Mouse (Mus musculus) E14TG2a.4 (cell line): ENCODE data around the gene Ntsr1.

ENCODE experiments used
- H3K27me3 ChIP-seq: 2 replicates; pipeline ENCODE4 v1.6.1; 2014; ENCODE audit warnings: low read length, control low read depth; ENCODE audit not compliant: insufficient read depth
- H3K36me3 ChIP-seq: 2 replicates; pipeline ENCODE4 v1.6.1; 2014; ENCODE audit warnings: low read length, control low read depth; ENCODE audit not compliant: insufficient read depth
- H3K4me1 ChIP-seq: replicated peaks from 2 replicates; pipeline ENCODE4 v1.6.1; 2014; ENCODE audit warnings: low read depth, low read length, control low read depth
- H3K4me3 ChIP-seq: replicated peaks from 2 replicates; pipeline ENCODE4 v1.5.1; 2014; ENCODE audit warnings: mild to moderate bottlenecking, low read length
- H3K9me3 ChIP-seq: 2 replicates; pipeline ENCODE4 v1.6.1; 2014; ENCODE audit warnings: low read length, control low read depth
- CTCF ChIP-seq: conservative IDR thresholded peaks from 2 replicates; pipeline ENCODE4 v1.5.1; 2014; ENCODE audit warnings: low read length
- NANOG ChIP-seq: IDR thresholded peaks from 2 replicates; pipeline ENCODE4 v1.6.1; 2014; ENCODE audit warnings: borderline replicate concordance, low read length, mixed read lengths
- POU5F1 ChIP-seq: IDR thresholded peaks from 2 replicates; pipeline ENCODE4 v1.6.1; 2014; ENCODE audit warnings: low read length, borderline replicate concordance

Gene Ntsr1

DNA sequence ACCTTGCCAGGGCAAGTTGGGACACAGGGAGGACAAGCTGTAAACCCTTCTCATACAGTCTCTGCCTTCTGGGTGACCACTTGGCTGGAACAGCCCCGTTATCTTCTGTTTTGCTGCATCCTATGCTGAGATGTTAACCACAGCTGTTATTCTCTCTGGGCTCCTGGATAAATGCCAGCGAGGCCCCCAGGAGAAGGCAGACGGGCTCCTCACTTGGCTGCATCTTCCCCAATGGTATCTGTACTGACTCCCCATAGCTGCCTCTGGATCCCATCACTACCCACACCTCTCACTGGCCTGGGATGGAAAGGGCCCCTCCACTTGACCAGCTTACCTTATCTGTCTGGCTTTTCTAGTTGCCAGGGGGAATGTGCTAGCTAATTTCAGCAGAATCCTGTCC lies 13.2 kb downstream of the Ntsr1 start:
- no peak overlapping the region for H3K4me3 ChIP-seq
- no peak for TF ChIP-seq POU5F1
- TF ChIP-seq CTCF: no peak
- no peak for TF ChIP-seq NANOG
- H3K4me1 ChIP-seq: peaks cover 15% of the 10 kb centered on the region
- H3K36me3 ChIP-seq: no peaks in the 10 kb centered on the region
- no peaks in the 10 kb centered on the region for H3K9me3 ChIP-seq
- H3K27me3 ChIP-seq: peaks cover 80% of the 10 kb centered on the region

DNA sequence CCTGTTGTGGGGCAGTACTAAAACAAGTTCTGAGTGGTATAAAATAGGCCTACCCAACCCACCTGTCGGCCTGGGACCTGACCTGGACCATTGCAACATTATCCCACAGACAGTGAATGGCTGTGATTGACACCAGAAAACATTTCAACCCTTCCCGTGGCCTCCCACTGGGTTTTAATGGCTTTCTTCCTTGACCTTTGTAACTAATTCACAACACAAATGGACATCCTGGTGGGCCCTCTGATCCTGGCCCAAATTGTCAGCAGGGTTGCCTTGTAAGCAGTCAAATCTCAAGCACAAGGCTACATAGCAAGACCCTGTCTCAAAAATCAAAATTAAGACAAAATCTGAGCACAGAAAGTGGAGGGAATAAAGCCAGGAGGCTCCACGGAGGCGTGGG lies 14.1 kb downstream of the Ntsr1 start:
- Histone ChIP-seq H3K4me1 (peaks cover 15% of the 10 kb centered on the region), H3K36me3 (no peaks in the 10 kb centered on the region), H3K9me3 (no peaks in the 10 kb centered on the region), H3K4me3 (no peak overlapping the region), H3K27me3 (peaks cover 79% of the 10 kb centered on the region)
- TF ChIP-seq NANOG (peak; percentile 84), POU5F1 (no peak)

DNA sequence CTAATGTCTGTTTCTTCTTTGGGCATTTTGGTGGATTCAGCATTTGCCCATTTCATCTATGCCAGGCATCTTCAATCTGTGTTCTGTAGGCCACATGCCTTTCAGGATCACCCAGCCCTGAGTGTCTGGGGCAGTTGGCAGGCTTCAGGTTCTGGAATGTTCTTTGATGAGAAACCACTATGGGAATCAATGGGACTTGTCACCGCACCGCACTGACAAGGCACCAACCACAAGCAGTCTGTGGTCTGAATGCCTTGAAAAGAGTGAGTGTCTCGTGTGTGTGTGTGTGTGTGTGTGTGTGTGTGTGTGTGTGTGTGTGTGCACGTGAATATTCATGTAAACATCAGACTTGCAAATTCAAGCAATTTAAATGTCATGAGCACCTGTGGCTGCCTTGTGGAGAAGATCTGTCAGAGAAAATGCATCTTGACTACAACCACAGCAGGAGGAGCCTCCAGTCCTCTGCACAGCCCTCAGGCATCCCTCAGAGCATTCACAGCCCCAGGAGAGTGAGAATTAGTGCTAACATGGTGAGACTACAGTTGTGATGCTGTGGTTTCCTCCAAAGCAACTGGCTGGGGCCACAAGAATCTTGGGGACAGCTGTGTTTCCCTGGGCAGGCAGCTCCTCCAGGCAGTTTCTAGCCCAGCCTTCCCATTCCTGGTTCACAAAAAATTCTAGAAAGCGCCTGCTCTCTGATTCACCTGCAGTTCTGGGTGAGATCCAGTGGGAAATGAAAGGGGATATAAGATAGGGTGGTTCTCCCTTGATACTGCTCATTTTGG lies 21.9 kb downstream of the Ntsr1 start:
- peaks cover 41% of the 10 kb centered on the region for H3K27me3 ChIP-seq
- H3K4me1 ChIP-seq: 0 out of 2 replicates have a peak, but pooled peaks cover 3% of the 10 kb centered on the region

DNA sequence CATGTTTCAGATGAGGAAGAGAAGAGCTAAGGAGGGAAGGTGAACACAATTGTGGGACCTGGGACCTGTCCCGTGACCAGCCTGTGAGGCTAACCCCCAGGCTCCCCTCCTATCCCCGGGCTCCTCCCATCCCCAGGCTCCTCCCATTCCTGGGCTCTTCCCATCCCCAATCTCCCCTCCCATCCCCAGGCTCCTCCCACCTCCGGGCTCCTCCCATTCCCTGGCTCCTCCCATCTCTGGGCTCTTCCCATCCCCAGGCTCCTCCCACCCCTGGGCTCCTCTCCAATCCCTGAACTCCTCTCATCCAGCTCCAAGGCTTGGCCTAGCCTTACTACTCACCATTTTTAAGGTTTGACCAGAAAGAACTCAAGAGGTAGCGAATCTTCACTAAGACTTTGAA lies 23.0 kb downstream of the Ntsr1 start:
- H3K27me3 ChIP-seq: peaks cover 42% of the 10 kb centered on the region
- H3K4me3 ChIP-seq: no peak overlapping the region
- peaks cover 9% of the 10 kb centered on the region for H3K4me1 ChIP-seq
- H3K36me3 ChIP-seq: no peaks in the 10 kb centered on the region
- no peak for TF ChIP-seq POU5F1
- no peak for TF ChIP-seq CTCF
- TF ChIP-seq NANOG: no peak
- peaks cover 7% of the 10 kb centered on the region; the same call in 1 of the 2 replicates for H3K9me3 ChIP-seq

More for the DNA sequence above, 21.9 kb downstream of the Ntsr1 start:
- Histone ChIP-seq H3K9me3 (peaks cover 7% of the 10 kb centered on the region; the same call in 1 of the 2 replicates), H3K36me3 (no peaks in the 10 kb centered on the region), H3K4me3 (no peak overlapping the region)
- TF ChIP-seq CTCF: no peak
- TF ChIP-seq NANOG: no peak
- TF ChIP-seq POU5F1: no peak

DNA sequence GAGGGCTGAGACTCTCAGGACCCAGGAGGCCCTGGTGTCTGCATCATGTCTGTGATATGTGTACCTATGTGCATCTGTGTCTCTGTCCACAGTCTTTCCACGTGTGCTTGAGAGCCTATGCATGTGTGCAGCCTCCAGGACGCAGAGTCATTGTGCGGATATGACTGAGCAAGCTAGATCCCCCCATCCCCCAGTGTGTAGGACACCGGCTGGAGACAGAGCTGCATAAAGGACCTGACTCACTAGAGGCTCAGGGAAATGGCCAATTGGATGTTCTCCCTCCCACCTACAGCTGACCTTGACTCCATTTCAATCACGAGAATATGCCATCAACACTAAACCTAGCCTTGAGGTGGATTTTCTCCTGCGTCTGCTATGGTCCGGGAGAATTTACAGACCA lies 27.7 kb downstream of the Ntsr1 start:
- H3K4me1 ChIP-seq: peaks cover 22% of the 10 kb centered on the region
- H3K4me3 ChIP-seq: no peak overlapping the region
- H3K27me3 ChIP-seq: peaks cover 59% of the 10 kb centered on the region
- no peaks in the 10 kb centered on the region for H3K36me3 ChIP-seq
- TF ChIP-seq CTCF (no peak), NANOG (no peak), POU5F1 (no peak)
- 0 out of 2 replicates have a peak, but pooled peaks cover 3% of the 10 kb centered on the region for H3K9me3 ChIP-seq

DNA sequence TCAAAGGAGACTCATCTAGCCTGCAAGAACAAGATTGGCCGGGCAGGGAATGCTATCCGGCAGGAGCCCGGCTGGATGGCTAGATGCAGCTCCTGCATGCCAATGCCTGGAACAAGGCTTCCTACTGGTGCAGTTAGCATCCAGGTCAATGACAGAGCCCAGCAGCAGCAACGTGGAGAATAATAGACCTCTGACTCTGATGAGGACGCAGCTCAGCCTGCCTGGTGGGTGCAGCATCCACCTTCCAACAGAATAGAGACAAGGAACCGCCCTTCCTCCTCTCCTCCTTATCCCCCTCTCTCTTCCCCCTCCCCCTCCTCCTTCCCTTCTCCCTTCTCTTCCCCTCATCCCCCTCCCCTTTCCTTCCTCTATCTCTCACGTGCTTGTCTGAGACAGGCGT lies 28.1 kb downstream of the Ntsr1 start:
- TF ChIP-seq NANOG (no peak), POU5F1 (no peak), CTCF (no peak)
- H3K9me3 ChIP-seq: 0 out of 2 replicates have a peak, but pooled peaks cover 3% of the 10 kb centered on the region
- H3K27me3 ChIP-seq: peaks cover 63% of the 10 kb centered on the region
- H3K4me3 ChIP-seq: no peak overlapping the region
- H3K36me3 ChIP-seq: no peaks in the 10 kb centered on the region
- H3K4me1 ChIP-seq: peaks cover 19% of the 10 kb centered on the region

DNA sequence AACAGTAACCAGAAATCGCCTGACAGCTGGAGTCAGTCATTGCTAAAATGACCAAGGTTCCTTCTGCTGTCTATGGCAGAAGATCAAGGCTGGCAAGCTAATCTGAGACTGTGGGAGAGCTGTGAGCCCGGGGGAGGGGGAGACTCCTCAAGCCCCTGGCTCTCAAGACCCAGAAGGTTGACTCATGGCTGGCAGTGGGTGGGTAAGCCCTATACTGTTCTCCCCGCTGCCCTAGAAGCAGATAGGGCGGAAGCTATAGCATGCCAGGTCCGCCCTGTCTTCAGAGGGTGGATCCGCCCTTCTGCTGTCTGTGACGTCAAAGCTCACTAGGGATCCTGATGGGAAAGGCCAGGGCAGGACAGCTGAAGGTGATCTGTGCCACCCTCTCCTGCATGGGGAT lies 30.4 kb downstream of the Ntsr1 start:
- H3K9me3 ChIP-seq: 0 out of 2 replicates have a peak, but pooled peaks cover 3% of the 10 kb centered on the region
- peaks cover 19% of the 10 kb centered on the region for H3K4me1 ChIP-seq
- no peak for TF ChIP-seq POU5F1
- TF ChIP-seq CTCF: no peak
- TF ChIP-seq NANOG: no peak
- no peaks in the 10 kb centered on the region for H3K36me3 ChIP-seq
- peaks cover 64% of the 10 kb centered on the region for H3K27me3 ChIP-seq
- H3K4me3 ChIP-seq: 0 out of 2 replicates have a peak overlapping the region, but pooled peaks have one; percentile 20

DNA sequence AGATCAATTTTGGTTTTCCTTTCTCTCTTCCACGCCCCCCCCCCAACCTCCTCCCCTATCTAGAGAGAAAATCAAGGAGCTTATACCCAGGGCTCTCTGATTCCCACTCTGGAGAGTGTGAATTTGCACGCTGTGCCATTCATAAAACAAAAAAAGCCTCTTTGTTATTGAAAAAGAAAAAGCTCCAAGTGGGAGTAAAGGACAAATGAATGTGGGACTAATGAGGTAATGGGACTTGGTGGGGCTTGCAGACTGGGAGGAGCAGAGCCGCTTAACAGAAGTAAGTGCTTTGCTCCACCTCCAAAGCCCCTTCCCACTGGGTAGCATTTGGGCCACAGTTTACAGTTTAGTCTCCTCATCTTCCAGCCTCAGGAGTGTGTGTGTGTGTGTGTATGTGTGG lies 30.8 kb downstream of the Ntsr1 start:
- peaks cover 19% of the 10 kb centered on the region for H3K4me1 ChIP-seq
- no peaks in the 10 kb centered on the region for H3K36me3 ChIP-seq
- TF ChIP-seq NANOG (peak; percentile 50; the same call in 1 of the 2 replicates), POU5F1 (no peak), CTCF (no peak)
- 0 out of 2 replicates have a peak, but pooled peaks cover 3% of the 10 kb centered on the region for H3K9me3 ChIP-seq
- 0 out of 2 replicates have a peak overlapping the region, but pooled peaks have one; percentile 20 for H3K4me3 ChIP-seq
- peaks cover 60% of the 10 kb centered on the region for H3K27me3 ChIP-seq
